Mouse (Mus musculus) olfactory bulb, adult 2 months (tissue): ENCODE results near the gene Clybl. TPM values are rescaled to one million over a fixed set of nuclear protein-coding genes. Genes with fewer than 3 reads are reported as not detected.

Experiments
- H3K27ac ChIP-seq: fragments of 200-500 bp; 2 replicates; pipeline ENCODE4 v1.5.1; 2012; ENCODE audit warnings: low read depth, low read length; ENCODE audit not compliant: insufficient read depth
- H3K4me1 ChIP-seq: fragments of 200-500 bp; 2 replicates; pipeline ENCODE4 v1.6.1; 2012; ENCODE audit warnings: low read length; ENCODE audit not compliant: control insufficient read depth, insufficient read depth
- H3K4me3 ChIP-seq: fragments of 200-500 bp; 2 replicates; pipeline ENCODE4 v1.5.1; 2012; ENCODE audit warnings: mild to moderate bottlenecking, low read depth, low read length, moderate library complexity; ENCODE audit not compliant: insufficient read depth
- CTCF ChIP-seq: fragments of 200-500 bp; IDR thresholded peaks from 2 replicates; pipeline ENCODE4 v1.5.1; 2012; ENCODE audit warnings: low read depth, mild to moderate bottlenecking, low read length, moderate library complexity; ENCODE audit not compliant: insufficient read depth
- POLR2A ChIP-seq: fragments of 200-500 bp; IDR thresholded peaks from 2 replicates; pipeline ENCODE4 v1.6.1; 2012; ENCODE audit warnings: mild to moderate bottlenecking, low read depth, low read length, moderate library complexity; ENCODE audit not compliant: insufficient read depth
- WGBS: fragments of 180-500 bp; shearing (Covaris S2); methylation state at CpG from one replicate; pipeline ENCODE4 v1.1.7; 2018; 5-methylcytosine and 5-hydroxymethylcytosine counted together
- polyA plus RNA-seq: library from polyadenylated mRNA; stranded (reverse); fragments of >200 nt; gene quantifications from 2 replicates; pipeline ENCODE4 v1.2.4, GENCODE M21; 2012; ENCODE audit warnings: low replicate concordance; ENCODE audit not compliant: missing spikeins, insufficient read depth, insufficient read length

The Clybl gene
- polyA plus RNA-seq, 1 experiment = not detected

GRCm38 (mm10) chr14:122358592-122358991 lies 177.1 kb downstream of the Clybl start:
- peaks cover 4% of the 10 kb centered on the region for H3K4me1 ChIP-seq
- TF ChIP-seq CTCF (no peak), POLR2A (no peak)
- no peak overlapping the region for H3K27ac ChIP-seq
- 79% methylated on average over 3 of the region's 3 CpGs for WGBS
- H3K4me3 ChIP-seq = no peak overlapping the region

- 79% methylated on average over 23 of the region's 23 CpGs for WGBS
- Histone ChIP-seq H3K27ac (no peak overlapping the region), H3K4me1 (peaks cover 4% of the 10 kb centered on the region), H3K4me3 (no peak overlapping the region)
- TF ChIP-seq CTCF (no peak), POLR2A (no peak)
Measured at GRCm38 (mm10) chr14:122359136-122359905, 177.8 kb downstream of the Clybl start.

- Histone ChIP-seq H3K27ac (no peak overlapping the region), H3K4me1 (peaks cover 4% of the 10 kb centered on the region), H3K4me3 (no peak overlapping the region)
- 96% methylated on average over 9 of the region's 9 CpGs for WGBS
- TF ChIP-seq CTCF (no peak), POLR2A (no peak)
Measured at GRCm38 (mm10) chr14:122361807-122362206, 180.3 kb downstream of the Clybl start.

- TF ChIP-seq POLR2A (no peak), CTCF (no peak)
- Histone ChIP-seq H3K27ac (no peak overlapping the region), H3K4me1 (peaks cover 4% of the 10 kb centered on the region), H3K4me3 (no peak overlapping the region)
- WGBS = 17% methylated on average over 6 of the region's 6 CpGs
Measured at GRCm38 (mm10) chr14:122363156-122363555, 181.7 kb downstream of the Clybl start.

GRCm38 (mm10) chr14:122364026-122364425 lies 182.5 kb downstream of the Clybl start:
- H3K4me3 ChIP-seq = no peak overlapping the region
- TF ChIP-seq CTCF (no peak), POLR2A (no peak)
- H3K4me1 ChIP-seq = peaks cover 4% of the 10 kb centered on the region
- no peak overlapping the region for H3K27ac ChIP-seq
- WGBS = 97% methylated on average over 3 of the region's 3 CpGs

GRCm38 (mm10) chr14:122367252-122367868 lies 185.9 kb downstream of the Clybl start:
- H3K4me1 ChIP-seq = peaks cover 4% of the 10 kb centered on the region
- TF ChIP-seq CTCF (no peak), POLR2A (no peak)
- WGBS = 54% methylated on average over 28 of the region's 28 CpGs
- H3K27ac ChIP-seq = no peak overlapping the region
- H3K4me3 ChIP-seq = no peak overlapping the region

GRCm38 (mm10) chr14:122367882-122368418 lies 186.4 kb downstream of the Clybl start:
- H3K4me1 ChIP-seq = peaks cover 4% of the 10 kb centered on the region
- TF ChIP-seq POLR2A (no peak), CTCF (no peak)
- H3K4me3 ChIP-seq = no peak overlapping the region
- WGBS = 85% methylated on average over 3 of the region's 3 CpGs
- no peak overlapping the region for H3K27ac ChIP-seq

- WGBS = 77% methylated on average over 8 of the region's 8 CpGs
- no peak for TF ChIP-seq POLR2A
- TF ChIP-seq CTCF = no peak
- Histone ChIP-seq H3K4me1 (no peaks in the 10 kb centered on the region; the same call in 1 of the 2 replicates), H3K4me3 (no peak overlapping the region), H3K27ac (no peak overlapping the region)
Measured at GRCm38 (mm10) chr14:122368501-122368900, 187.0 kb downstream of the Clybl start.

- TF ChIP-seq CTCF = no peak
- no peak overlapping the region for H3K4me3 ChIP-seq
- no peak overlapping the region for H3K27ac ChIP-seq
- WGBS = 80% methylated on average over 5 of the region's 5 CpGs
- no peaks in the 10 kb centered on the region; the same call in 1 of the 2 replicates for H3K4me1 ChIP-seq
Measured at GRCm38 (mm10) chr14:122371979-122372378, 190.5 kb downstream of the Clybl start.
